In the genomic region with DNA sequence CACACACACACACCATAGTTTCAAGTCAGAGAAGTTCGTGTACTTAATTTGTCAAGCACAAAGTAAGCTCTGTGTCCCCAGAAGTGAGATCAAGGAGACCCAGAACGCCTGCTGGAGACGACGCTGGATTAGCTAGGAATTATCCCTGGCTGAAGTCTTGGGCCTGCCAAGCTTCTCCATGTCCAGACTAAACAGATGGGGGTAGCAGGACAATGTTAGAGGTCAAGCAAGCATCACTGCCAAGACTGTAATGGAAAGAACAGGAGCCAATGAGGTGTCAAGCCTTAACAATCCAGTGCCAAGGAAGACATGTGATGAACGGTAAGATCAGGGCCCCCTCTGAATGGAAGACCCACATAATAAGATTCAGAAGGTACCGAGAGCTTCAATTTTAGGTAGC, we compare ENCODE assay signal across 28 mouse cellular contexts.
DNase-seq lines count a peak whose midpoint lies in the region; ATAC-seq and TF ChIP-seq lines count a peak whose summit lies in the region.
"Had no signal": no experiment of that assay in that cellular context is flagged by ENCODE, and none has a peak within 500 bp of the region (broad histone marks: within the 10 kb centered on the region; RNA-seq: fewer than 3 reads in every experiment).

No protein-coding gene starts in this region.

- no peak overlapping the region for H3K27ac ChIP-seq in hindbrain, embryonic 16.5 days (ENCODE audit: low read depth, low read length)
- H3K27ac ChIP-seq in hindbrain, embryonic 11.5 days (ENCODE audit: low read depth, low read length) = no peak overlapping the region
- no peak overlapping the region for H3K27ac ChIP-seq in lung, embryonic 16.5 days (ENCODE audit: low read length)
- H3K27ac ChIP-seq in midbrain, postnatal 0 days (ENCODE audit: low read depth, low read length) = no peak overlapping the region
- no peak overlapping the region for H3K27ac ChIP-seq in midbrain, embryonic 15.5 days
- H3K27ac ChIP-seq: embryonic facial prominence, embryonic 10.5 days; embryonic facial prominence, embryonic 13.5 days; forebrain, embryonic 12.5 days; forebrain, embryonic 15.5 days; heart, embryonic 15.5 days; hindbrain, embryonic 12.5 days; hindbrain, embryonic 15.5 days had no signal

- no peak for DNase-seq in hindbrain, embryonic 11.5 days (ENCODE audit: low spot score)
- no peak for DNase-seq in lung, postnatal 36 days
- peak; percentile 53 for DNase-seq in midbrain, postnatal 0 days (ENCODE audit: low spot score)
- DNase-seq in retina, postnatal 7 days (ENCODE audit: low read depth, low spot score) = peak; percentile 16
- DNase-seq in ovary, postnatal 10 days (ENCODE audit: low spot score) = no peak
- DNase-seq: adrenal gland, adult 2 months; adrenal gland, postnatal 14 days; cerebellum, adult 11 months; cerebellum, adult 8-10 months; cerebellum, postnatal 25 days; embryo, embryonic 11 days; gastrocnemius, postnatal 25 days; heart, adult 18-20 months; heart, postnatal 10 days; heart, postnatal 36 days had no signal

- H3K9ac ChIP-seq in hindbrain, embryonic 16.5 days (ENCODE audit: low read depth, low read length) = no peak overlapping the region
- no peak overlapping the region for H3K9ac ChIP-seq in hindbrain, embryonic 11.5 days (ENCODE audit: low read depth, low read length)
- H3K9ac ChIP-seq in lung, embryonic 16.5 days (ENCODE audit: low read length) = no peak overlapping the region
- no peak overlapping the region for H3K9ac ChIP-seq in midbrain, postnatal 0 days (replicated peaks; ENCODE audit: low read length, poor library complexity, severe bottlenecking)
- H3K9ac ChIP-seq in midbrain, embryonic 15.5 days = no peak overlapping the region
- H3K9ac ChIP-seq: embryonic facial prominence, embryonic 13.5 days; forebrain, embryonic 12.5 days; forebrain, embryonic 15.5 days; heart, embryonic 12.5 days; heart, embryonic 15.5 days; hindbrain, embryonic 12.5 days; hindbrain, embryonic 15.5 days had no signal

- no peaks in the 10 kb centered on the region for H3K4me1 ChIP-seq in hindbrain, embryonic 16.5 days (ENCODE audit: control insufficient read depth, insufficient read depth, low read depth, low read length)
- no peaks in the 10 kb centered on the region for H3K4me1 ChIP-seq in hindbrain, embryonic 11.5 days (replicated peaks; ENCODE audit: control insufficient read depth, insufficient read depth, low read length)
- no peaks in the 10 kb centered on the region for H3K4me1 ChIP-seq in lung, embryonic 16.5 days (replicated peaks; ENCODE audit: control insufficient read depth, insufficient read depth, low read length)
- no peaks in the 10 kb centered on the region for H3K4me1 ChIP-seq in midbrain, postnatal 0 days (ENCODE audit: insufficient read depth, low read length)
- 0 out of 2 replicates have a peak, but pooled peaks cover 2% of the 10 kb centered on the region for H3K4me1 ChIP-seq in midbrain, embryonic 15.5 days
- H3K4me1 ChIP-seq: embryonic facial prominence, embryonic 13.5 days; forebrain, embryonic 15.5 days; hindbrain, embryonic 12.5 days; hindbrain, embryonic 15.5 days had no signal

- no peak overlapping the region for H3K4me2 ChIP-seq in hindbrain, embryonic 16.5 days (ENCODE audit: low read length)
- H3K4me2 ChIP-seq in hindbrain, embryonic 11.5 days (replicated peaks; ENCODE audit: low read depth, low read length) = no peak overlapping the region
- H3K4me2 ChIP-seq in lung, embryonic 16.5 days (ENCODE audit: low read depth, low read length) = no peak overlapping the region
- H3K4me2 ChIP-seq in midbrain, postnatal 0 days (ENCODE audit: low read depth, low read length, poor library complexity, severe bottlenecking) = no peak overlapping the region
- no peak overlapping the region for H3K4me2 ChIP-seq in midbrain, embryonic 15.5 days
- H3K4me2 ChIP-seq: embryonic facial prominence, embryonic 13.5 days; forebrain, embryonic 12.5 days; forebrain, embryonic 15.5 days; heart, embryonic 12.5 days; heart, embryonic 15.5 days; hindbrain, embryonic 12.5 days; hindbrain, embryonic 15.5 days had no signal

- H3K9me3 ChIP-seq in hindbrain, embryonic 16.5 days (ENCODE audit: control insufficient read depth, low read length) = no peaks in the 10 kb centered on the region
- H3K9me3 ChIP-seq in hindbrain, embryonic 11.5 days (ENCODE audit: control insufficient read depth, low read length) = no peaks in the 10 kb centered on the region
- no peaks in the 10 kb centered on the region for H3K9me3 ChIP-seq in lung, embryonic 16.5 days (ENCODE audit: control insufficient read depth, low read length)
- H3K9me3 ChIP-seq in midbrain, postnatal 0 days (ENCODE audit: low read length) = no peaks in the 10 kb centered on the region
- H3K9me3 ChIP-seq in midbrain, embryonic 15.5 days = no peaks in the 10 kb centered on the region
- H3K9me3 ChIP-seq: embryonic facial prominence, embryonic 10.5 days; embryonic facial prominence, embryonic 13.5 days; forebrain, embryonic 12.5 days; forebrain, embryonic 15.5 days; heart, embryonic 12.5 days; heart, embryonic 15.5 days; hindbrain, embryonic 12.5 days; hindbrain, embryonic 15.5 days had no signal

- ATAC-seq in hindbrain, embryonic 16.5 days = peak; percentile 60; the same call in 1 of the 2 replicates
- no peak for ATAC-seq in hindbrain, embryonic 11.5 days (ENCODE audit: low FRiP score)
- peak; percentile 43; the same call in 1 of the 2 replicates for ATAC-seq in lung, embryonic 16.5 days (ENCODE audit: low read depth)
- ATAC-seq in midbrain, postnatal 0 days (ENCODE audit: low FRiP score) = no peak
- no peak for ATAC-seq in midbrain, embryonic 15.5 days (replicated peaks)
- ATAC-seq: CD4-positive, CD25-positive, alpha-beta regulatory T cell, adult 4 months; forebrain, embryonic 15.5 days had no signal

- no peak overlapping the region for H3K4me3 ChIP-seq in hindbrain, embryonic 16.5 days (ENCODE audit: low read length)
- H3K4me3 ChIP-seq in hindbrain, embryonic 11.5 days (ENCODE audit: low read depth, low read length) = no peak overlapping the region
- no peak overlapping the region for H3K4me3 ChIP-seq in lung, embryonic 16.5 days (ENCODE audit: low read length)
- no peak overlapping the region for H3K4me3 ChIP-seq in midbrain, postnatal 0 days (ENCODE audit: low read depth, low read length)
- H3K4me3 ChIP-seq in midbrain, embryonic 15.5 days = no peak overlapping the region
- H3K4me3 ChIP-seq: embryonic facial prominence, embryonic 10.5 days; embryonic facial prominence, embryonic 13.5 days; erythroblast, embryonic 14.5 days; forebrain, embryonic 12.5 days; forebrain, embryonic 15.5 days; heart, embryonic 12.5 days; heart, embryonic 15.5 days; hindbrain, embryonic 12.5 days; hindbrain, embryonic 15.5 days had no signal

- H3K36me3 ChIP-seq in hindbrain, embryonic 16.5 days (ENCODE audit: control insufficient read depth, insufficient read depth, low read length) = no peaks in the 10 kb centered on the region
- H3K36me3 ChIP-seq in hindbrain, embryonic 11.5 days (ENCODE audit: control insufficient read depth, insufficient read depth, low read length) = no peaks in the 10 kb centered on the region
- H3K36me3 ChIP-seq in lung, embryonic 16.5 days (ENCODE audit: control insufficient read depth, insufficient read depth, low read length) = no peaks in the 10 kb centered on the region
- H3K36me3 ChIP-seq in midbrain, postnatal 0 days (ENCODE audit: insufficient read depth, low read length) = no peaks in the 10 kb centered on the region
- H3K36me3 ChIP-seq in midbrain, embryonic 15.5 days (replicated peaks) = no peaks in the 10 kb centered on the region
- H3K36me3 ChIP-seq: embryonic facial prominence, embryonic 10.5 days; embryonic facial prominence, embryonic 13.5 days; forebrain, embryonic 12.5 days; forebrain, embryonic 15.5 days; heart, embryonic 12.5 days; heart, embryonic 15.5 days; hindbrain, embryonic 12.5 days; hindbrain, embryonic 15.5 days had no signal

- H3K27me3 ChIP-seq in hindbrain, embryonic 16.5 days (replicated peaks; ENCODE audit: control insufficient read depth, insufficient read depth, low read length) = no peaks in the 10 kb centered on the region
- no peaks in the 10 kb centered on the region for H3K27me3 ChIP-seq in hindbrain, embryonic 11.5 days (ENCODE audit: control insufficient read depth, insufficient read depth, low read length)
- H3K27me3 ChIP-seq in lung, embryonic 16.5 days (ENCODE audit: control insufficient read depth, insufficient read depth, low read depth, low read length) = no peaks in the 10 kb centered on the region
- H3K27me3 ChIP-seq in midbrain, postnatal 0 days (ENCODE audit: insufficient read depth, low read length) = no peaks in the 10 kb centered on the region
- H3K27me3 ChIP-seq in midbrain, embryonic 15.5 days (replicated peaks) = no peaks in the 10 kb centered on the region
- H3K27me3 ChIP-seq: embryonic facial prominence, embryonic 13.5 days; forebrain, embryonic 12.5 days; forebrain, embryonic 15.5 days; heart, embryonic 12.5 days; heart, embryonic 15.5 days; hindbrain, embryonic 12.5 days; hindbrain, embryonic 15.5 days had no signal

- WGBS in hindbrain, embryonic 16.5 days = 65% methylated on average over 6 of the region's 6 CpGs
- WGBS in hindbrain, embryonic 11.5 days = 79% methylated on average over 6 of the region's 6 CpGs
- 57% methylated on average over 6 of the region's 6 CpGs for WGBS in lung, embryonic 16.5 days
- WGBS in midbrain, postnatal 0 days = 64% methylated on average over 6 of the region's 6 CpGs
- 62% methylated on average over 6 of the region's 6 CpGs for WGBS in midbrain, embryonic 15.5 days

- no peak for TF ChIP-seq CTCF in midbrain, postnatal 0 days (IDR thresholded peaks at IDR 0.05)

Comparison
In these comparisons a context has a peak if more than half of its experiments do, and no peak if none do; other contexts are left out.
1. ATAC-seq: peak in hindbrain, embryonic 16.5 days (single experiment) and lung, embryonic 16.5 days (single experiment); none in hindbrain, embryonic 11.5 days (single experiment), midbrain, postnatal 0 days (single experiment) and midbrain, embryonic 15.5 days (single experiment).
2. DNase-seq: peak in midbrain, postnatal 0 days (single experiment) and retina, postnatal 7 days (single experiment); none in hindbrain, embryonic 11.5 days (single experiment), lung, postnatal 36 days (single experiment) and ovary, postnatal 10 days (single experiment).